Mouse (Mus musculus): ENCODE measurements at regions not wholly inside any gene's neighbourhood (a gene's known extent, or its start where the extent isn't known, plus 50 kb on each side); places are given as distances from the start of the nearest gene placed in this dataset.

DNA sequence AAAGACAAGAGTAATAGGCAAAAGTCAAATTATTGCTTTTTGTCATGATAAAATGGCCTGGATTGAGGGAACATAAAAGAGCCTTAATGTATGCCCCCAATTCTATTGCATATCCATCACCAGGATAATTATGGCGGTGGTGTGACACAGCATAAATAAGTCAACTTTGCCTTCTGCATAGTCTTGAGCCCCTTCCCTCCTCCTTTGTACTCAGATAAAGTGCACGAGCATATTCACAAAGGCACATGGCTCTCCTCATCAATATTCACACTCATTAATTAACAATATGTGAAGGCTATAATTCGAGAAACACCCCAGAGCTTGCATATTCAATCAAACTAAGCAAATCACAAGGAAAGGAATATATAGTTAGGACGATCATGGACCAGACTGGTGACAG, 619.5 kb downstream of the Nedd1 start:
- WGBS: 86% methylated on average over 4 of the region's 4 CpGs
- Histone ChIP-seq H3K36me3 (no peaks in the 10 kb centered on the region), H3K9me3 (no peaks in the 10 kb centered on the region), H3K27me3 (no peaks in the 10 kb centered on the region), H3K4me1 (no peaks in the 10 kb centered on the region), H3K4me2 (no peak overlapping the region), H3K9ac (no peak overlapping the region), H3K4me3 (no peak overlapping the region), H3K27ac (no peak overlapping the region)
- ATAC-seq (ENCODE audit: insufficient number of reproducible peaks, insufficient read depth, low FRiP score, low TSS enrichment, low read depth): no peak

DNA sequence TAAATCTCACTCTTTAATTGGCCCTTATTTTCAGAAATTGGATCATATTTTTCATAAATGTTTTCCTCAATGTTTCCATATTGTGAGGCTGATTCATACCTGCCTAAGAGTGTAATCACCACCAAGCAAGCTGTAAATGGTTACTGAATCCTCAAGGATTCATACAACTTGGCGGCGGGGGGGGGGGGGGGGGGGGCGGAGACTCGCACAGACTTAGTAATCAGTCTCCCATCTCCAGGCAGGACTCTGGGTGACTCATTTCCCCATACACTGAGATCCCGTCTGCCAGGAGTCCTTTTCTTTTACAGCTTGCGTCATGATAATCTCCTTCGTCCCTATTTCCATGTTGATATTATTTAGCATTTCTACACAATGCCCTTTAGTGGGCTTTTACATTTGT, 624.7 kb downstream of the Nedd1 start:
- Histone ChIP-seq H3K36me3 (no peaks in the 10 kb centered on the region), H3K9me3 (no peaks in the 10 kb centered on the region), H3K27ac (no peak overlapping the region), H3K4me2 (no peak overlapping the region), H3K4me3 (no peak overlapping the region), H3K9ac (no peak overlapping the region), H3K4me1 (no peaks in the 10 kb centered on the region), H3K27me3 (no peaks in the 10 kb centered on the region)
- WGBS: 20% methylated on average over 7 of the region's 7 CpGs
- ATAC-seq (ENCODE audit: insufficient number of reproducible peaks, insufficient read depth, low FRiP score, low TSS enrichment, low read depth): no peak

DNA sequence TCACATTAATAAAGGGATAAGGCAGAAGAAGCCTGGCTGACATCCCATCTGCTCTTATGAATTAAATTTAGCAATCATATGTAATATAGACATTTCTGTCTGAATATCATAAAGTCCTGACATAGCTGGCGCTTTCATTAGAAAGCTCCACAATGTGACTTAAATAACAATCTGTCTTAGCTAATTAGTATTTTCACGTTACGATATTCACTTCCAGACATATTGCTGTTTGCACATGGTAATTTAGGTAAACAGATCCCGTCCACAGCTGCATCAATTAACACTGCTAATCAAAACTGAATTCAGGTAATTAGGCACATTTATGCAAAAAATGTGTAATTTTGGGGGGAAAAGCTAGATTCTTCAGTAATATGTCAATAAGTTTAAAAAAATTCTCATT, 625.1 kb downstream of the Nedd1 start:
- ATAC-seq (ENCODE audit: insufficient number of reproducible peaks, insufficient read depth, low FRiP score, low TSS enrichment, low read depth): no peak
- Histone ChIP-seq H3K9ac (no peak overlapping the region), H3K27ac (no peak overlapping the region), H3K4me3 (no peak overlapping the region), H3K4me2 (no peak overlapping the region), H3K36me3 (no peaks in the 10 kb centered on the region), H3K27me3 (no peaks in the 10 kb centered on the region), H3K4me1 (no peaks in the 10 kb centered on the region), H3K9me3 (no peaks in the 10 kb centered on the region)
- WGBS: 69% methylated on average over 4 of the region's 4 CpGs

DNA sequence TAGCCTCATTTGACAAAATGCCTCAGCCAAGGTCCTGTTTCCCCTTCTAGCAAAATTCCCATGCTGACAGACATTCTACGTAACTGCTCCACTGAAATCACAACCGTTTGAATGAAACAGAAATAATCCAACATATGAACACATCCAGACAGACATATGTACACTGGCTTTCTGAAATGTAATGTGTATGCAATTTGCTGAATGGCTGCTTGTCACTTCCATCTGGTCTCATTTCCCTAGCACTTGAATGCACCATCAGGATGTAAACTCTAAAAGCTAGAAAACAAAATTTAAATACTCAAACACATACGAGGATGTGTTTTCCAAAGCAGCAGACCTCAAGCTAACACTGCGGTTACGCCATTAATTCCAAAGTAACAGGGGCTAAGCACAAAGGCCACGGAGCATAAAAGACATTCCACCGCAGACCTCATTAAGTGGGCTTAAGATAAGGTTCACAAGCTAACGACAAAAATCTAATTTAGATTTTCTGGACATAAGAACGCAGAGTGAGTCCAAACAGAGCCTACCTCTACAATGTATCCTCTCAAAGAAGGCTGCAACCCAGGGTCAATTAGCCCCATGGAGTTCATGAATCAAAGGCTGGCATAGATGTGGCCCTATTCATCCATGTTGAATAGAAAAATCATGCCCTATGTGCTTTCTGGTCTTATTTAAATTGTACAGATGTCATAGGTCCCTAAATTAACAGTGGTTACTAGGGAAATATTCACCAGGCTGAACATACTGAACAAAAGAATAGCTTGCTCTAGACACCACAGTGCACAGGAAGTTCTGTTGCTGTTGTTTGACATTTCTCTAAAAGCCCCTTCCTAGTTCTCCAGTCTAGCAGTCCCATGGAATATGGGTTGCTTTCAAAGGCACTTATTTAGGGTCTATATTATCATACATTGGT, 630.5 kb downstream of the Nedd1 start:
- ATAC-seq (ENCODE audit: insufficient number of reproducible peaks, insufficient read depth, low FRiP score, low TSS enrichment, low read depth): no peak
- Histone ChIP-seq H3K9me3 (no peaks in the 10 kb centered on the region), H3K4me1 (no peaks in the 10 kb centered on the region), H3K27me3 (no peaks in the 10 kb centered on the region), H3K4me3 (no peak overlapping the region), H3K4me2 (no peak overlapping the region), H3K36me3 (no peaks in the 10 kb centered on the region), H3K9ac (no peak overlapping the region), H3K27ac (no peak overlapping the region)
- 53% methylated on average over 9 of the region's 9 CpGs for WGBS

DNA sequence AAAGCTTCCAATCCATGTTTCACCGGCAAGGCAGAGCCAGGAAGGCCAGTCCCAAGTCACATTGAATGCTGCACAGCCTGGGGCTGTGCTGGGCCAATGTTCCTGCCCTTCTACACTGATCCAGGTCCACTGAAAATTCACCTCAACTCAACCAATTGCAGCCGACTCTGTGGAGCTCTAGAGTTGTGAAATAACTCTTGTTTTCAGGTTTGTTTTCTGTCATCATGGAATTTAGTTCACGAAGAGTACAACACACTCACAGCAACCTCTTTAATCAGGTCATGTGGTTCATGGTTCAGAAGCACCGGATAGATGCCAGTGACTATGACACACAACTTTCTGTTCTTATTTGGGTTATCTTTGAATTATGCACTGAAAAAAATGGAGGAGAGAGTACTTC, 640.1 kb downstream of the Nedd1 start:
- no peaks in the 10 kb centered on the region for H3K27me3 ChIP-seq
- H3K27ac ChIP-seq: no peak overlapping the region
- H3K9ac ChIP-seq: no peak overlapping the region
- H3K4me1 ChIP-seq: peaks cover 8% of the 10 kb centered on the region
- 80% methylated on average over 4 of the region's 4 CpGs for WGBS
- no peaks in the 10 kb centered on the region for H3K9me3 ChIP-seq
- no peaks in the 10 kb centered on the region for H3K36me3 ChIP-seq
- no peak for ATAC-seq (ENCODE audit: insufficient number of reproducible peaks, insufficient read depth, low FRiP score, low TSS enrichment, low read depth)
- H3K4me3 ChIP-seq: no peak overlapping the region
- H3K4me2 ChIP-seq: no peak overlapping the region

DNA sequence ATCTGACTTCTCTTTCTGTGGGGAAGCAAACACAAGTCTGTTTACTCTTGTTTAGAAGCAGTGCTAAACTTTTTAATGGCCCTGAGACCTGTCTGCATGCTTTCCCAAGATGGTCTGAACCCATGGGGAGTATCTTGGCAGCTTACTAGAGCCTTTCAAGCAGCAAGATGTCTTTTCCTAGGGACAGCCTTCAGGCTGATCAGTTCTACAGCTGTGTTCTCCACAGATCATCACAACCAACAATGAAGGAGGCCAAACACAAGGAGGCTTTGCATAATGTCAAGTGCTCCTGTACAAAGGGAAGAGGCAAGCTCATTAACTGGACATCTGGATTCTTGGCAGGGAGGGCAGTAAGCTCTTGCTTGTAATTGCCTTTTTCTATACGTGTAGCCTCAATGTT, 641.0 kb downstream of the Nedd1 start:
- Histone ChIP-seq H3K4me2 (no peak overlapping the region), H3K4me3 (no peak overlapping the region), H3K27ac (no peak overlapping the region), H3K9ac (no peak overlapping the region), H3K4me1 (peaks cover 8% of the 10 kb centered on the region), H3K36me3 (no peaks in the 10 kb centered on the region), H3K9me3 (no peaks in the 10 kb centered on the region), H3K27me3 (no peaks in the 10 kb centered on the region)
- no peak for ATAC-seq (ENCODE audit: insufficient number of reproducible peaks, insufficient read depth, low FRiP score, low TSS enrichment, low read depth)
- WGBS: 52% methylated on average over 1 of the region's 1 CpGs

DNA sequence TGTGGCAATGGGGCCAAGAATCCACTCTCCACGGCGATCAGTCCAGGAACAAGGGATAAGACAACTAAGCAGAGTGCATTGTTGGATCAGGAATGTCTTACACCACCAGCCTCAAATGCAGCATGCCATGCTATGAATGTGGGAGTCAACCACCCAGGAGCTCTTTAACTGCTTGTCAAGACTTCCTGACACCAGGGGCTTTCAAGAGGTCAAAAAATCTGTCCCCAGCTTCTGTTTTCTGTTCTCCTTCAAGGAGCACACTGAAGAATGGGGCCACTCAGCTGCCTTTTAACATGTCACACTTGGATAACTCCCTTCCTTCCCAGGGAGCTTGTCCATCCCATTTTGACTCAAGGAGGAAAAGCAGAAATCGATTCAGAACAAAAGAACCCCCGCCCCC, 642.8 kb downstream of the Nedd1 start:
- H3K4me2 ChIP-seq: no peak overlapping the region
- no peak overlapping the region for H3K9ac ChIP-seq
- no peaks in the 10 kb centered on the region for H3K9me3 ChIP-seq
- WGBS: 29% methylated on average over 4 of the region's 4 CpGs
- no peaks in the 10 kb centered on the region for H3K27me3 ChIP-seq
- no peak overlapping the region for H3K4me3 ChIP-seq
- H3K36me3 ChIP-seq: no peaks in the 10 kb centered on the region
- no peak for ATAC-seq (ENCODE audit: insufficient number of reproducible peaks, insufficient read depth, low FRiP score, low TSS enrichment, low read depth)
- peaks cover 8% of the 10 kb centered on the region for H3K4me1 ChIP-seq
- H3K27ac ChIP-seq: no peak overlapping the region

DNA sequence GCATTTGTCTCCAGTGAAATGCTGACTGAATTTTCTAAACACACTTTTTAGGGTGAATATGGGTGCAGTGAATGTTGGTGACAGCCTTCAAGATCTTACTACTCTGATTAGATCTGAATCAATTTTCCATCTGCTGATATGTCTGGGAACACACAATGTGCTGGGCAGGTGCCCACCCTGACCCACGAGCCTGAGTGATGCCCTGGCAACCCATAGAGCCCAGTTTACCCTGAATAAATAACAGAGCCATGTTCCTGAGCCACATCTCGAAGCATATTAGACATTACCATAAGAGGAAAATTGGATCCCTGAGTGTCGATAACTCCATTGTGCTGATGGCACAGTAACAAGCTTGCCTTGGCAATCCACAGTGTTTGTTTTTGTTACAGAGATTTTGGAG, 644.9 kb downstream of the Nedd1 start:
- H3K4me3 ChIP-seq: no peak overlapping the region
- WGBS: 83% methylated on average over 3 of the region's 3 CpGs
- no peak overlapping the region for H3K27ac ChIP-seq
- H3K9me3 ChIP-seq: no peaks in the 10 kb centered on the region
- no peak for ATAC-seq (ENCODE audit: insufficient number of reproducible peaks, insufficient read depth, low FRiP score, low TSS enrichment, low read depth)
- H3K4me2 ChIP-seq: no peak overlapping the region
- H3K36me3 ChIP-seq: no peaks in the 10 kb centered on the region
- no peak overlapping the region for H3K9ac ChIP-seq
- peaks cover 14% of the 10 kb centered on the region for H3K4me1 ChIP-seq
- H3K27me3 ChIP-seq: no peaks in the 10 kb centered on the region

DNA sequence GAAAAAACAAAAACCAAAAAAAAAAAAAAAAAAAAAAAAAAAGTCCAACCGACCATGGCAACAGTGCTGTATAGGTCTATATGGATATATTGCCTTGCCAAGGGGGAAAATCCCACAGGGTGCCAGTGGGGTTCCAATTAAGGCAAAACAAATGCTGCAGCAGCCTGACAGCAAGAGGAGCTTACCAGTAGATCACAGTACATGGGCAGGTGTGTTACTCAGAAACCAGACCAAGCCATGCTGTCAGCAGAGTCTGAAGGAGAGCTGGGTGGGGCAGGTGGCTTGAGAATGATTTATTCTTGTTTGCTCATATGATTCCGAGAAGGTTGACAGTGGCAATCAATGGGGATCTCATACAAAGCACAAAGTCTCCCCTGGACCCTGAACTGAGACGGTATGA, 645.5 kb downstream of the Nedd1 start:
- no peak overlapping the region for H3K9ac ChIP-seq
- ATAC-seq (ENCODE audit: insufficient number of reproducible peaks, insufficient read depth, low FRiP score, low TSS enrichment, low read depth): no peak
- peaks cover 14% of the 10 kb centered on the region for H3K4me1 ChIP-seq
- H3K27ac ChIP-seq: no peak overlapping the region
- no peaks in the 10 kb centered on the region for H3K27me3 ChIP-seq
- no peak overlapping the region for H3K4me3 ChIP-seq
- H3K9me3 ChIP-seq: no peaks in the 10 kb centered on the region
- H3K36me3 ChIP-seq: no peaks in the 10 kb centered on the region
- no peak overlapping the region for H3K4me2 ChIP-seq
- whole genome bisulfite sequencing: 57% methylated on average over 3 of the region's 3 CpGs

DNA sequence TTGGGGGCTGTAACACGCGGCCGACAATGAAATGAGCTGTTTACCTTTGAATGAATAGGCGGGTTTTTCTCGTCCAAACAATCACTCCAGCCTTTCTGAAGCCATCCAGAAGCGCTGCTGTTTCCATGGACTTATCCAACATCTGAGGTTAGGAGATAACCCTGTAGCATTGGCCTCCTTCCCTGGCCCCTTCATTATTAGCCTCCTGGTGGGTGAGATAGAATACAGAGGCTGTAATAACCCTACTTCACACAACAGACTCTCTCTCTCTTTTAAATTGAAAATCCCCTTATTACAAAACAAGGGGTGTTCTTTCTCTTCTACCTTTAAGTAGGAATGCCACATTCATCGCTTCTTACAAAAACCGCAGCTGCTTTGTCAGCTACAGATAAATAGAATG, 646.8 kb downstream of the Nedd1 start:
- H3K9ac ChIP-seq: no peak overlapping the region
- H3K27ac ChIP-seq: no peak overlapping the region
- H3K4me2 ChIP-seq: no peak overlapping the region
- peaks cover 11% of the 10 kb centered on the region for H3K4me1 ChIP-seq
- no peaks in the 10 kb centered on the region for H3K9me3 ChIP-seq
- 68% methylated on average over 8 of the region's 8 CpGs for WGBS
- H3K4me3 ChIP-seq: no peak overlapping the region
- H3K27me3 ChIP-seq: no peaks in the 10 kb centered on the region
- no peaks in the 10 kb centered on the region for H3K36me3 ChIP-seq
- no peak for ATAC-seq (ENCODE audit: insufficient number of reproducible peaks, insufficient read depth, low FRiP score, low TSS enrichment, low read depth)

DNA sequence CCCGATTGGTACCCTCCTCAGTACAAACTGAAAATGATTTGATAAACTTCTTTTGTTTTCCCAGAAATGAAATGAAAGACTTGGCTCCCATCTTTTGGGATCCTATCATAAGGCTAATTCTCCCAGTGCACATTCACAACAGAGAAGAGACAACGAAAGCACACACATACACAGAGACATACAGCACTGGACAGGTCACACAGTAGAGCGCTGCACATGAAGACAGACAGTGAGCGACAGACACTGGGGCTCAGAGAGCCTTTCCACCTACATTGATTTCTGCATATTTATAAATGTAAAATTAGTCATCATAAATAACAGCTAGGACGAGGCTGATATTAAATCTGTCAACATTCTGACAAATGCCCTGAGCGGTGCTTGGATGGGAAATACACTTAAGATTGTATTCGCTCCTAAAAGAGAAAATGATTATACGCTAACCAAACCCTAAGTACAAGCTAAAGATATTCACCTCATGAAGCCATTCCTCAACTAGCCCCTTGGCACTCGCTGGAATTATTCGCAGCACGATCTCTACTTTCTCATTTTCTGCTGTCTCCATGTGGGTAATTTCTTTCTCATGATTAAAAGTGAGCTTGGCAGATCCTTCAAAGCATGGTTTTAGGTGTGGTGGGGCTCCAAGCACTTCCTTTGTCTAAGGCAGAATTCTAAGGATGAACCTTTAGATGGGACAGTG, 647.4 kb downstream of the Nedd1 start:
- Histone ChIP-seq H3K27me3 (no peaks in the 10 kb centered on the region), H3K4me1 (peaks cover 5% of the 10 kb centered on the region; the same call in 1 of the 2 replicates), H3K9me3 (no peaks in the 10 kb centered on the region), H3K4me3 (no peak overlapping the region), H3K27ac (no peak overlapping the region), H3K4me2 (no peak overlapping the region), H3K36me3 (no peaks in the 10 kb centered on the region), H3K9ac (no peak overlapping the region)
- ATAC-seq (ENCODE audit: insufficient number of reproducible peaks, insufficient read depth, low FRiP score, low TSS enrichment, low read depth): no peak
- WGBS: 84% methylated on average over 11 of the region's 11 CpGs

DNA sequence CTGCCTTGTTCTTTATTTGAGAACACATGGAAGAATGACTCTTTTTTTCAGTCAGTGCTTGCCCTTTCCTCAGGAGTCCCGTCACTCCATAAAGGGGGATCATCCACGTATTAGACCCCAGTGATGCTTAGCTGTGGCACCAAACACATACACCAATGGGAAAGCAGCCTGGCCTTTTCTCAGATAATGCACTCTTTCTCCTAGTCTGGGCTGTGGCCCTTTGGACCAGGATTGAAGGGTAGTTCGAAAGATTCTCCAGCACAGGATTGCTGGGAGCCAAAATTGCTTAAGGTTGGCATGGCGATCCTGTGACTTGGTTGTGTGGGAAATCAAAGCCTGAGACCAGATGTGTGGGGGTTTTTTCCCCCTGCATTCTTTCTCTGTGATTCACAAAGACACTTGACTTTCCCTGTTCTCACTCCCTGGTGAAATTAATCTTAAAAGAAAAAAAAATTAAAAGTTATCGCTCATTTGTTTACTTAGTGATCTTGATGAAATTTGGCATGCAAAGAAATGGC, 648.3 kb downstream of the Nedd1 start:
- Histone ChIP-seq H3K9me3 (no peaks in the 10 kb centered on the region), H3K27ac (no peak overlapping the region)

More for the DNA sequence above, 648.3 kb downstream of the Nedd1 start:
- no peaks in the 10 kb centered on the region for H3K27me3 ChIP-seq
- WGBS: 29% methylated on average over 5 of the region's 5 CpGs
- H3K4me2 ChIP-seq: no peak overlapping the region
- ATAC-seq (ENCODE audit: insufficient number of reproducible peaks, insufficient read depth, low FRiP score, low TSS enrichment, low read depth): no peak
- no peak overlapping the region for H3K4me3 ChIP-seq
- H3K36me3 ChIP-seq: no peaks in the 10 kb centered on the region
- H3K9ac ChIP-seq: no peak overlapping the region
- H3K4me1 ChIP-seq: peaks cover 5% of the 10 kb centered on the region; the same call in 1 of the 2 replicates
